Mouse (Mus musculus) embryonic fibroblast, embryonic 13.5 days (primary cell): Measurements from ENCODE around the gene Olfr12.

Source experiments
- CTCF ChIP-seq: IDR thresholded peaks from 2 replicates; pipeline ENCODE4 v1.5.1; 2011; ENCODE audit warnings: mild to moderate bottlenecking, control low read depth, low read length, moderate library complexity, borderline replicate concordance; ENCODE audit not compliant: insufficient read depth
- POLR2A ChIP-seq: IDR thresholded peaks from 2 replicates; pipeline ENCODE4 v1.6.1; 2011; ENCODE audit warnings: low read depth, mild to moderate bottlenecking, control low read depth, low read length, moderate library complexity

DNA sequence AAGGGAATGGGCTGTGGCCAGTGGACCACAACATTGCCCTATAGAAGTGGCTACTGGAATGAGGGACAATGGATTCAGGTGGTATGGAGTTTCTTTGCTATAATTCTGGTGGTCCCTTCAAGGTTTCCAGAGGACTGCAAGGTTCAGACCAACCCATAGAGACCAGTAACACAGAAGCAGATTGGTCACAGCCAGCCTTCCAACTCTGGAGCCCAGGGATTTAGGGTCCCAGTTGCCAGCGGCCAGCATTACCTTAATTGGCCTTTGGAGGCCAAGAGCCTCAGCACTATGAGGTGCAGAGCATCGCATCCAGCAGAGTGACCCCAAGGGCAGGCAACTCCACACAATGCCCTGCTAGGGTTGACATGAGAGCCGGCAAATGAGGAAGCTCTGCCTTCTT, 46.6 kb upstream of the Olfr12 start, which contains the start of gene Olfr1413:
- no peak for TF ChIP-seq POLR2A
- no peak for TF ChIP-seq CTCF
